Mouse (Mus musculus) midbrain, embryonic 11.5 days (tissue): ENCODE data around the gene Dnah3. TPM values are rescaled to one million over a fixed set of nuclear protein-coding genes. Genes with fewer than 3 reads are reported as not detected.

Source experiments
- ATAC-seq: fragments of 200-750 bp; cut with Nextera tagmentation; 2 replicates; pipeline ENCODE4 v1.8.0; 2017; ENCODE audit warnings: moderate TSS enrichment, moderate library complexity; ENCODE audit not compliant: low FRiP score
- DNase-seq: peaks from one replicate; pipeline ENCODE4 v3.0.0; 2015; ENCODE audit warnings: low spot score; ENCODE audit errors: missing footprints
- H3K27ac ChIP-seq: fragments of 300-500 bp; sonication (generic); 2 replicates; pipeline ENCODE4 v1.5.1; 2014; ENCODE audit warnings: low read depth, low read length
- H3K27me3 ChIP-seq: fragments of 300-500 bp; sonication (generic); 2 replicates; pipeline ENCODE4 v1.6.1; 2014; ENCODE audit warnings: mild to moderate bottlenecking, low read length, moderate library complexity, mixed read lengths; ENCODE audit not compliant: control insufficient read depth, insufficient read depth
- H3K36me3 ChIP-seq: fragments of 300-500 bp; sonication (generic); 2 replicates; pipeline ENCODE4 v1.6.1; 2014; ENCODE audit warnings: mild to moderate bottlenecking, low read length, moderate library complexity, mixed read lengths; ENCODE audit not compliant: control insufficient read depth, insufficient read depth
- H3K4me1 ChIP-seq: fragments of 300-500 bp; sonication (generic); 2 replicates; pipeline ENCODE4 v1.6.1; 2014; ENCODE audit warnings: low read length; ENCODE audit not compliant: control insufficient read depth, insufficient read depth
- H3K4me2 ChIP-seq: fragments of 300-500 bp; sonication (generic); 2 replicates; pipeline ENCODE4 v1.6.1; 2014; ENCODE audit warnings: mild to moderate bottlenecking, moderate library complexity
- H3K4me3 ChIP-seq: fragments of 300-500 bp; sonication (generic); 2 replicates; pipeline ENCODE4 v1.5.1; 2014; ENCODE audit warnings: low read depth, low read length
- H3K9ac ChIP-seq: fragments of 300-500 bp; sonication (generic); 2 replicates; pipeline ENCODE4 v1.6.1; 2014; ENCODE audit warnings: low read length
- H3K9me3 ChIP-seq: fragments of 300-500 bp; sonication (generic); 2 replicates; pipeline ENCODE4 v1.6.1; 2016; ENCODE audit warnings: low read length; ENCODE audit not compliant: control insufficient read depth
- WGBS: fragments of 180-500 bp; shearing (Covaris S2); extraction: QIAGEN DNeasy Blood & Tissue Kit; methylation state at CpG from one replicate; pipeline ENCODE4 v1.1.7; 2014; 5-methylcytosine and 5-hydroxymethylcytosine counted together
- polyA plus RNA-seq: library from polyadenylated mRNA; unstranded; fragments of >200 nt; fragmentation: Nextera tagmentation; extraction: Ambion mirVana; gene quantifications from 2 replicates; pipeline ENCODE4 v1.2.1, GENCODE M21; 2014

Gene Dnah3
- polyA plus RNA-seq, 1 experiment from 2014 or later, result not detected

DNA sequence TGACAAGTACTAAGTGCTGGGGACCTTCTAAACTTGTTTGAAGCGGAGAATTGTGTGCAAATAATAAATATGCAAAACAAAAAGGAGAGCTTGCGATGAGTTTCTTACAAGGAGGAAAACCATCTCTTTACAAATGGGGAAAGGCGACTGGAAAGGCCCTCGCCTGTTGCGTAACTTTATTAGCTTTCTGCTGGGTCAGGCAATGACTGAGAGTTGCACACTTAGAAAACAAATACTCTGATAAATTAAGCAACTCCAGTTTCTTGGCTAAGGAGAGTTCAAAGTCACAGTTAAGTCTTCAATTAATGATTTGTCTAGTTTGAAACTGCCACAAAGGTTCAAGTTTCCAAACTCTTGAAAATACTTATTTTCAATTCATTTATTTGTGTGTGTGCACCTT lies 214.7 kb downstream of the Dnah3 start:
- no peak overlapping the region for H3K27ac ChIP-seq
- ATAC-seq (no peak), DNase-seq (no peak)
- H3K36me3 ChIP-seq, result no peaks in the 10 kb centered on the region
- WGBS, result 95% methylated on average over 5 of the region's 5 CpGs
- H3K4me3 ChIP-seq, result no peak overlapping the region
- no peak overlapping the region for H3K4me2 ChIP-seq
- no peaks in the 10 kb centered on the region for H3K4me1 ChIP-seq
- no peak overlapping the region for H3K9ac ChIP-seq
- H3K27me3 ChIP-seq, result no peaks in the 10 kb centered on the region
- H3K9me3 ChIP-seq, result no peaks in the 10 kb centered on the region

DNA sequence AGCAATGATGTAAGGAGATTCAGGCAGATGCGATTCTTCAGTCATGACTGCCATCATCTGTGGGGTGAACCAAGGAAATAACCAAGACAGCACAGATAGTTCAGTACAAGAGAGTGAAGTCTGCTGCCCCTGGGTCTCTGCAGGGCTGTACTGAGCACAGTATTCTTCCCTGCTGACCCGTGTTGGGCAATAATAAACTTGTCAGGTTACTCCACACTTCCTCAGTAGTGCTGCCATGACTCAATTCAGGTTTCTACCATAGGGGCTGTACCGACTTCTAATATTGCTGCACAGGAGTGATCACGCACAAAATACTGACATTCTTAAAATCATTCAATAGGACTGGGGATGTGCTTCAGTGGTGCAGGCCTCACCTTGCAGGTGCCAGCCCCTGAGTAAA lies 215.9 kb downstream of the Dnah3 start:
- no peaks in the 10 kb centered on the region for H3K36me3 ChIP-seq
- no peak overlapping the region for H3K4me3 ChIP-seq
- no peaks in the 10 kb centered on the region for H3K9me3 ChIP-seq
- no peaks in the 10 kb centered on the region for H3K4me1 ChIP-seq
- H3K27ac ChIP-seq, result no peak overlapping the region
- H3K4me2 ChIP-seq, result no peak overlapping the region
- no peaks in the 10 kb centered on the region for H3K27me3 ChIP-seq
- ATAC-seq (no peak), DNase-seq (no peak)
- no peak overlapping the region for H3K9ac ChIP-seq
- WGBS, result 91% methylated on average over 4 of the region's 4 CpGs

DNA sequence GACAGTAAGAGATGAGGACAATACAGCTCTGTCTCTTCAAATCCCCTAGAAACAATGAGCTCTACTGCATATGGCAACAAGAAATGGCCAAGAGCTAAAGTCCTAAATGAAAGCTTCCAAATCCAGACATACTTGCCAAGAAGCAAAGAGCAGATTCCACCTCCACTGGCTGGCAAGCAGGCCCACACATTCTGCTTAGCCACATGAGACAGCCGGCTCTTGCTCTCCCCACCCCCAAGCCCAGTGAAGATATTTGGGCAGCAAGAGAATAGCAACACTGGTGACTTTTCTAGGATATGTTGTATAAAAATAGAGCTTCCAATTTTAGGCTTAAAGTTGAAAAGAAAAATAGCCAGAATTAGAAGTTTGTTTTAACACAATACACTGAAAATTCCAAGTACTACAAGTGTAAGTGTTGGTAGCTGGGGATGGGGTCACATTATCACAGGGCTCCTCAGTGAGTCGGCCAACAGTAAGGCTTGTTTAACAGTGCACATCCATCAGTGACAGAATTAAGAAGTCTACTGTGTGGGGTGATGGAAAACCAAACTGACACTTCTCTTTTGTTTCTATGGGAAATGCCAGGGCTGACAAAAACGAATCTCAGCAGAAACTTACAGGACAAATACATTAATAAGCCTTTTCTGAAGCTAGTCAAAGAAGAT lies 219.2 kb downstream of the Dnah3 start:
- Histone ChIP-seq H3K9ac (no peak overlapping the region), H3K4me2 (no peak overlapping the region), H3K4me1 (peaks cover 3% of the 10 kb centered on the region; the same call in 1 of the 2 replicates), H3K36me3 (no peaks in the 10 kb centered on the region), H3K4me3 (no peak overlapping the region), H3K27me3 (no peaks in the 10 kb centered on the region), H3K9me3 (no peaks in the 10 kb centered on the region), H3K27ac (no peak overlapping the region)
- DNase-seq (no peak), ATAC-seq (no peak)
- WGBS, result 66% methylated on average over 3 of the region's 3 CpGs

DNA sequence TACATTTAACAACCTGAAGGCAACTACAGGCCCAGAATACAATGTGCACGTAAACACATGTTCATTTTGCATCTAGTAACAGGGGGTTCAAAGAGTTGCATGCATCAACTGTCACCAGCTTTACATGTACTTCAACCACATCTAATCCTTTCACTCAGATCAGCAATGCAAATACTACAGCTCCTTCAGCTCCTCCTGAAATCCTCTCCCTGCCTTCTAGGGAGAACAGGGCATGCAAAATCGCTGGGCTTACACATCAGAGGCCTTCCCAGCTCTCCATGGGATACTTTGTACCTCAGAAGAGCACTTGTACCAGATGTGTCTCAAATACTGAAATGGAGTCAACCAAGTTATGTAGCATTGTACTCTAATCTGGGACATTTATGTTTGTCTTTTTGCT lies 222.0 kb downstream of the Dnah3 start:
- H3K4me2 ChIP-seq, result no peak overlapping the region
- H3K4me3 ChIP-seq, result no peak overlapping the region
- H3K27me3 ChIP-seq, result no peaks in the 10 kb centered on the region
- no peak overlapping the region for H3K9ac ChIP-seq
- H3K36me3 ChIP-seq, result no peaks in the 10 kb centered on the region
- 17% methylated on average over 2 of the region's 2 CpGs for WGBS
- H3K9me3 ChIP-seq, result no peaks in the 10 kb centered on the region
- peak; percentile 88 for DNase-seq
- peak overlapping the region; percentile 9; the same call in 1 of the 2 replicates for H3K27ac ChIP-seq
- ATAC-seq, result peak; percentile 55; the same call in 1 of the 2 replicates
- H3K4me1 ChIP-seq, result peaks cover 3% of the 10 kb centered on the region; the same call in 1 of the 2 replicates

Other genes with a start within 250 kb of the Dnah3 start
- gene Lyrm1, start 199.4 kb downstream of the Dnah3 start, polyA plus RNA-seq, result 13.1 and 14.4 TPM in 2 replicates
- 10.5 and 11.1 TPM in 2 replicates for gene Dcun1d3, start 199.0 kb downstream of the Dnah3 start, polyA plus RNA-seq
- gene Tmem159, start 7.1 kb upstream of the Dnah3 start, polyA plus RNA-seq, result 23.2 and 23.6 TPM in 2 replicates
- gene Zp2, start 50.0 kb upstream of the Dnah3 start, polyA plus RNA-seq, result not detected in 2 replicates
- gene Anks4b, start 78.6 kb upstream of the Dnah3 start, polyA plus RNA-seq, result not detected in 2 replicates
- 27.3 and 28.9 TPM in 2 replicates for gene Crym, start 106.8 kb upstream of the Dnah3 start, polyA plus RNA-seq
- 0.26 TPM in 1 of 2 replicates, not detected in the other for gene Abca14, start 108.7 kb upstream of the Dnah3 start, polyA plus RNA-seq
- gene Abca15, start 233.4 kb upstream of the Dnah3 start, polyA plus RNA-seq, result not detected in 2 replicates